Mouse (Mus musculus): Measurements from ENCODE around the gene Apobec3. TPM values are rescaled to one million over a fixed set of nuclear protein-coding genes. Genes with fewer than 3 reads are reported as not detected.
"Not testable (repeated sequence)": the region's sequence is repeated elsewhere in the genome, so short reads cannot be mapped to it uniquely, and the experiment has no call there.

Gene Apobec3
- total and polyA plus RNA-seq, 2 experiments from 2014 or later, result 5.1 to 6.3 TPM

DNA sequence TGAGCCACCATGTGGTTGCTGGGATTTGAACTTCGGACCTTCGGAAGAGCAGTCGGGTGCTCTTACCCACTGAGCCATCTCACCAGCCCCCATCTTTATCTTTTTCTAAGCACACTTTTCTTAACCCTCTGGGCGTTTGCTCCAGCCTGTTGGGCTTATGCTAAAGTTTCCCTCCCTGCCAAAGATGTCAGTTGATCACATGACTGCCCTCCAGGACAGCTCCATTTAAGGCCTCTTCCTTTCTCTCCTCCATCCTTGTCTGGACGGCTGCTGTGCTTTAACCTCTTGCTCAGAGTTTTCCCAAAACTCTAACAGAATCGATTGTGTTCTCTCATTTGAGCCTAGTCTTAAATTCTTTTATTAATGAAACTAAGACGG, 44.9 kb downstream of the Apobec3 start:
- Histone ChIP-seq H3K4me3 (ENCODE audit: low read depth, low read length) (no peak overlapping the region), H3K27me3 (ENCODE audit: control insufficient read depth, insufficient read depth, low read length) (peaks cover 39% of the 10 kb centered on the region), H3K9ac (replicated peaks; ENCODE audit: low read depth, low read length) (no peak overlapping the region), H3K4me1 (ENCODE audit: control insufficient read depth, insufficient read depth) (peaks cover 8% of the 10 kb centered on the region; the same call in 1 of the 2 replicates), H3K9me3 (replicated peaks; ENCODE audit: control insufficient read depth, low read length) (no peaks in the 10 kb centered on the region), H3K27ac (ENCODE audit: low read depth) (no peak overlapping the region), H3K4me2 (ENCODE audit: low read depth, low read length) (no peak overlapping the region), H3K36me3 (replicated peaks; ENCODE audit: control insufficient read depth, insufficient read depth, low read length) (no peaks in the 10 kb centered on the region)
- no peak for DNase-seq (ENCODE audit: low spot score)
- TF ChIP-seq EP300 (IDR thresholded peaks at IDR 0.05; ENCODE audit: low read depth), result no peak
- TF ChIP-seq CTCF (IDR thresholded peaks at IDR 0.05; ENCODE audit: low read depth), result no peak
- ATAC-seq (ENCODE audit: insufficient read depth, low read depth), result no peak
- WGBS, result 70% methylated on average over 7 of the region's 7 CpGs

DNA sequence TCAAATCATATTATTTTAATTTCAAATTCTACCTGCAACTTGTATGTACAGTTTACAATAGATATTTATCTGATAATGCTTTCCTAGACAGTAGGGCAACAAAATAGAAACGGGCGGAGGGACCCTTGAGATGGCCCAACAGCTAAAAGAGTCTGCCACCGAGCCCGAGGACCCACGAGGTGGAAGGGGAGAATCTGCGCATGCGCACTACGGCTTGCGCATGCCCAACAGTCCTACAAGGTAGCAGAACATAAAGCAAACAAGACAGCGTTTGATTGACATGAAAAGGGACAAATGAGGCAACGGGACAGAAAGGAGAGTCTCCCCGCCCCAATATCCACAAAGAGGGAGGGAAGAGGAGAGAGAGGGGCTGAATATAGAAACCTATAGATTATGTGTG, 47.6 kb downstream of the Apobec3 start:
- ATAC-seq (ENCODE audit: insufficient read depth, low read depth) (no peak), DNase-seq (ENCODE audit: low spot score) (no peak)
- TF ChIP-seq CTCF (IDR thresholded peaks at IDR 0.05; ENCODE audit: low read depth) (no peak), EP300 (IDR thresholded peaks at IDR 0.05; ENCODE audit: low read depth) (no peak)

DNA sequence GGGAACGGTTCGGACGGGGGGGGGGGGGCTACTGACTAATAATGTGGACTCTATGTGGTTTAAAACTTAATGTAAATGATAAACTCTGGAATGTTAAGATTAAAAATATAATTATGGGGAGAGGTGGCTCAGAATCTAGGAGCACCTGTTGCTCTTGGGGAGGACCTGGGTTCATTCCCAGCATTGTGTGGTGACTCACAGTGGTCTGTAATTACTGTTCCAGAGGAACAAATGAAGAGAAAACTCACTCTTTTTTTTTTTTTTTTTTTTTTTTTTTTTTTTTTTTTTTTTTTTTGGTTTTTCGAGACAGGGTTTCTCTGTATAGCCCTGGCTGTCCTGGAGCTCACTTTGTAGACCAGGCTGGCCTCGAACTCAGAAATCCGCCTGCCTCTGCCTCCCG, 48.0 kb downstream of the Apobec3 start:
- WGBS, result 68% methylated on average over 3 of the region's 7 CpGs

More for the DNA sequence above, 47.6 kb downstream of the Apobec3 start:
- peaks cover 20% of the 10 kb centered on the region for H3K27me3 ChIP-seq (ENCODE audit: control insufficient read depth, insufficient read depth, low read length)
- WGBS, result 82% methylated on average over 12 of the region's 12 CpGs
- H3K36me3 ChIP-seq (replicated peaks; ENCODE audit: control insufficient read depth, insufficient read depth, low read length), result no peaks in the 10 kb centered on the region
- H3K4me3 ChIP-seq (ENCODE audit: low read depth, low read length), result no peak overlapping the region
- H3K9ac ChIP-seq (replicated peaks; ENCODE audit: low read depth, low read length), result no peak overlapping the region
- H3K9me3 ChIP-seq (replicated peaks; ENCODE audit: control insufficient read depth, low read length), result no peaks in the 10 kb centered on the region
- H3K27ac ChIP-seq (ENCODE audit: low read depth), result no peak overlapping the region
- no peaks in the 10 kb centered on the region for H3K4me1 ChIP-seq (ENCODE audit: control insufficient read depth, insufficient read depth)
- no peak overlapping the region for H3K4me2 ChIP-seq (ENCODE audit: low read depth, low read length)

DNA sequence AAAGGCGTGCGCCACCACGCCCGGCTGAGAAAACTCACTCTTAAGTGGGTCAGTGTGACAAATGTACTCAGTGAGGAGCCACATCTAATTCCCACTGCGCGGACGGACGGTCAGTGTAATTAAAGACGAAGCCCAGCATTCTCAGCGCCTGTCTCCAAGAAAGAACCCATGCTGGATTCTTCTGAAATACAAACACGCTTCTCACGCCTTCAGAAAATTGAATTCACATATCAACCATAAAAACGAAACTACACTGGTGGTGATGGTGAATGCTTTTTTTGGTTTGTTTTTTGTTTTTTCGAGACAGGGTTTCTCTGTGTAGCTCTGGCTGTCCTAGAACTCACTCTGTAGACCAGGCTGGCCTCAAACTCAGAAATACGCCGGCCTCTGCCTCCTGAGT, 48.5 kb downstream of the Apobec3 start:
- DNase-seq (ENCODE audit: low spot score) (no peak), ATAC-seq (ENCODE audit: insufficient read depth, low read depth) (no peak)
- no peaks in the 10 kb centered on the region for H3K9me3 ChIP-seq (replicated peaks; ENCODE audit: control insufficient read depth, low read length)
- WGBS, result 85% methylated on average over 16 of the region's 16 CpGs
- H3K9ac ChIP-seq (replicated peaks; ENCODE audit: low read depth, low read length), result no peak overlapping the region
- H3K27ac ChIP-seq (ENCODE audit: low read depth), result no peak overlapping the region
- H3K36me3 ChIP-seq (replicated peaks; ENCODE audit: control insufficient read depth, insufficient read depth, low read length), result no peaks in the 10 kb centered on the region
- H3K4me1 ChIP-seq (ENCODE audit: control insufficient read depth, insufficient read depth), result no peaks in the 10 kb centered on the region
- no peak overlapping the region for H3K4me2 ChIP-seq (ENCODE audit: low read depth, low read length)
- H3K4me3 ChIP-seq (ENCODE audit: low read depth, low read length), result no peak overlapping the region
- peaks cover 11% of the 10 kb centered on the region for H3K27me3 ChIP-seq (ENCODE audit: control insufficient read depth, insufficient read depth, low read length)
- TF ChIP-seq EP300 (IDR thresholded peaks at IDR 0.05; ENCODE audit: low read depth) (no peak), CTCF (IDR thresholded peaks at IDR 0.05; ENCODE audit: low read depth) (no peak)

More for the DNA sequence above, 48.0 kb downstream of the Apobec3 start:
- H3K27me3 ChIP-seq (ENCODE audit: control insufficient read depth, insufficient read depth, low read length), result peaks cover 15% of the 10 kb centered on the region
- H3K4me1 ChIP-seq (ENCODE audit: control insufficient read depth, insufficient read depth); H3K27ac ChIP-seq (ENCODE audit: low read depth); ATAC-seq (ENCODE audit: insufficient read depth, low read depth); H3K4me2 ChIP-seq (ENCODE audit: low read depth, low read length); DNase-seq (ENCODE audit: low spot score); H3K9me3 ChIP-seq (replicated peaks; ENCODE audit: control insufficient read depth, low read length); H3K36me3 ChIP-seq (replicated peaks; ENCODE audit: control insufficient read depth, insufficient read depth, low read length); H3K4me3 ChIP-seq (ENCODE audit: low read depth, low read length); H3K9ac ChIP-seq (replicated peaks; ENCODE audit: low read depth, low read length): not testable (repeated sequence)

DNA sequence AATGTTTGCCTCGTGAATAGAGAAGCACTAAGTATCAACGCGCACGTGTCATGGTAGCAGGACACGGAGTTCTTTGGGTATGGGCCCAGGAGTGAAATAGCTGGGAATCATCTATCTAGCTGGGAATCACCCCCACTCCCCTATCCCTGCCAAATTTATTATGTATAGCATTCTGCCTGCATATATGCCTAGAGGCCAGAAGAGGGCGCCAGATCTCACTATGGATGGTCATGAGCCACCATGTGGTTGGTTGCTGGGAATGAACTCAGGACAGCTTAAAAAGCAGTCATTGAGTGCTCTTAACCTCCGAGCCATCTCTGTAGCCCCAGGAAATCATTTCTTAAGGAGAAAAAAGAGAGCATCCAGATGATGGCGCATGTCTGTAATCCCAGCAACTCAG, 49.5 kb downstream of the Apobec3 start:
- no peaks in the 10 kb centered on the region for H3K4me1 ChIP-seq (ENCODE audit: control insufficient read depth, insufficient read depth)
- no peak overlapping the region for H3K4me2 ChIP-seq (ENCODE audit: low read depth, low read length)
- H3K4me3 ChIP-seq (ENCODE audit: low read depth, low read length), result no peak overlapping the region
- peak; percentile 43 for DNase-seq (ENCODE audit: low spot score)
- no peak; the same call in 1 of the 2 replicates for ATAC-seq (ENCODE audit: insufficient read depth, low read depth)
- H3K9me3 ChIP-seq (replicated peaks; ENCODE audit: control insufficient read depth, low read length), result no peaks in the 10 kb centered on the region
- H3K27me3 ChIP-seq (ENCODE audit: control insufficient read depth, insufficient read depth, low read length), result peaks cover under 1% of the 10 kb centered on the region; the same call in 1 of the 2 replicates
- 22% methylated on average over 8 of the region's 8 CpGs for WGBS
- TF ChIP-seq EP300 (IDR thresholded peaks at IDR 0.05; ENCODE audit: low read depth) (no peak), CTCF (IDR thresholded peaks at IDR 0.05; ENCODE audit: low read depth) (peak; percentile 90)
- no peak overlapping the region for H3K27ac ChIP-seq (ENCODE audit: low read depth)
- H3K36me3 ChIP-seq (replicated peaks; ENCODE audit: control insufficient read depth, insufficient read depth, low read length), result no peaks in the 10 kb centered on the region
- no peak overlapping the region for H3K9ac ChIP-seq (replicated peaks; ENCODE audit: low read depth, low read length)

DNA sequence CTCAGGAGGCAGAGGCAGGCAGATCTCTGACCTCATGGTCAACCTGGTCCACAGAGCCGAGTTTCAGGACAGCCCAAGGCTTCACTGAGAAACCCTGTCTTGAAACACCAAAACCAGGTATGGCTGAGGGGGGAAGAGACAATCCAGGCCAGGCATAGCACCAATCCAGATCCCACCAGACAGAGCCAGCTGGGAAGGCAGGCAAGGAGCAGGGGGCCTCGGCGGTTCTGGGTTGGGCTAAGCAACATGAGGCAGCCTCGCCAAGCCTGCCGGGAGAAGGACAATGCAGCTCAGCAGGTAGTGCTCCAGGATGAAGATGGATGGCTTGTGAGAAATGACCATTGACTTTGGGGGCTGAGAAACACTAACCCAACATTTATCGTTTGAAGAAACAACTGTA, 51.1 kb downstream of the Apobec3 start:
- Histone ChIP-seq H3K36me3 (replicated peaks; ENCODE audit: control insufficient read depth, insufficient read depth, low read length) (no peaks in the 10 kb centered on the region), H3K27ac (ENCODE audit: low read depth) (no peak overlapping the region), H3K9me3 (replicated peaks; ENCODE audit: control insufficient read depth, low read length) (no peaks in the 10 kb centered on the region), H3K27me3 (ENCODE audit: control insufficient read depth, insufficient read depth, low read length) (no peaks in the 10 kb centered on the region), H3K4me3 (ENCODE audit: low read depth, low read length) (no peak overlapping the region), H3K9ac (replicated peaks; ENCODE audit: low read depth, low read length) (no peak overlapping the region), H3K4me1 (ENCODE audit: control insufficient read depth, insufficient read depth) (no peaks in the 10 kb centered on the region), H3K4me2 (ENCODE audit: low read depth, low read length) (no peak overlapping the region)
- WGBS, result 85% methylated on average over 6 of the region's 6 CpGs
- DNase-seq (ENCODE audit: low spot score) (no peak), ATAC-seq (ENCODE audit: insufficient read depth, low read depth) (no peak)
- TF ChIP-seq CTCF (IDR thresholded peaks at IDR 0.05; ENCODE audit: low read depth) (no peak), EP300 (IDR thresholded peaks at IDR 0.05; ENCODE audit: low read depth) (no peak)
